Mouse (Mus musculus) urinary bladder, postnatal 14 days (tissue): ENCODE measurements around the gene Anapc15.

Experiments
- DNase-seq: peaks from one replicate; pipeline ENCODE4 v3.0.0; 2021; ENCODE audit warnings: low spot score

Gene Anapc15

GRCm38 (mm10) chr7:101847934-101848333 lies 15.6 kb upstream of the Anapc15 start:
- no peak for DNase-seq

DNA sequence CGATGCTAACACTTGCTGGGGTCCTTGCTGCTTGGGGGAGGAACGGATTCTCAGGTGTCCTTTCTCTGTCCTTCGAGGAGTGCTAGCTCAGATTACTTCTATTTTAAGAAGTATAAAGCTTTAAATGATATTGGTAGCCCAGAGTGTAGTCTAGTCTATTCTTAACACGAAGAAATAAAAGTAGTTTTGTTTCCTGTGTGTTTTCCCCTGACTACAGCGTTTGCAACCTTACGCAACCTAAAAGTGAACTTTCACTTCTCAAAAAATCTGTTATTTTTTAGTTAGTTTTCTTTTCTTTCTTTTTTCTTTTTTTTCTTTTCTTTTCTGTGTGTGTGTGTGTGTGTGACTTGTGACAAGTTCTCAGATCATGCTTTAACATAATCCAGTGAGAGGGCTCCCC lies 11.8 kb upstream of the Anapc15 start:
- DNase-seq, result no peak

- DNase-seq, result no peak
Measured at GRCm38 (mm10) chr7:101852846-101853245, 10.7 kb upstream of the Anapc15 start.

- no peak for DNase-seq
Measured at GRCm38 (mm10) chr7:101853816-101854215, 9.7 kb upstream of the Anapc15 start.

DNA sequence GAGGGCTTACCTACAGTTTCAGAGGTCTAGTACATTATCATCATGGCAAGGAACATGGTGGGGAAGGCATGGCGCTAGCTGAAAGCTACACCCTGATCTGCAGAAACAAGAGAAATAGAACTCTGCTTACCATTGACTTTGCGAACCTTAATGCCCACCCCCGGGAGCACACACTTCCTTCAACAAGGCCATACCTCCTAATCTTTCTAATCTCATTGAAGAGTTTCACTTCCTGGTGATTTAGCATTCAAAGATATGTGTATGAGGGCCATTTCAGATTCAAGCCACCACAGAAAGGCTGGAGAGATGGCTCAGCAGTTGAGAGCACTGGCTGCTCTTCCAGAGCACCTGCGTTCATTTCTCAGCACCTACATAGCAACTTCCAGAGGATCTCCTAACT lies 6.4 kb upstream of the Anapc15 start, which contains the start of gene Folr2:
Gene Folr2, minus strand, starts transcription at position 101 of the 400 bp plus-strand sequence.
- no peak for DNase-seq

DNA sequence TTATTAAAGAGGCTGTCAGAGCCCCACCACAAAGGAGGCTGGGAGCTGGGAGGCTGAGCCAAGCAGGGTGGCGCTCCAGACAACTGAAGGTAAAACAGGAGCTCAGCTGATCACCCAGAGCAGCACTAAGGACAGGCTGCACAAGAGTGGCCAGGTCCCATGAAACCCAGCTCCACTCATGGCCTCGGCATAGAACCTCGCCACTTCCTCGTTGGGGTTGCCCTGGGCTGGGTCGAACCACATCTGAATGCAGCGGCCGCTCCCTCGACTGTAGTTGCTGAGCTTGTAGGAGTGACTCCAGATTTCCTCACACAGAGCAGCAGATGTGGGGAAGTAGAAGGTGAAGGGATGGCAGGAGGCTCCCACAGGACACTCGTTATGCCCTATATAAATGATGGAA lies 5.2 kb upstream of the Anapc15 start:
- DNase-seq, result no peak

- no peak for DNase-seq
Measured at GRCm38 (mm10) chr7:101860978-101861377, 2.5 kb upstream of the Anapc15 start.

DNA sequence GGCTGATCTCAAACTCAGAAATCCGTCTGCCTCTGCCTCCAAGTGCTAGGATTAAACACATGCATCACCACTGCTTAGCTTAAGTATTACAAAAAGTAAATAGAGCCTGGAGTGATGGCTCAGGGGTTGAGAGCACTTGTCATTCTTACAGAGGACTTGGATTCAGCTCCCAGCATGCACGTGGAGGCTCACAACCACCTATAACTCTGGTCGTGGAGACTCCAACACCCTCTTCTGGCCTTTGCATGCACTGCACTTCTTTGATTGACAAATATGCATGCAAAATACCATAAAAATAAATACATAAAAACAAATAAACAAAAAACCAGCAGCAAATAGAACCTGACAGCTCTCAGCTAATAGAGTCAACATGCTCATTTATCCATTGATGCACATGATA lies 1.2 kb upstream of the Anapc15 start:
- no peak for DNase-seq

GRCm38 (mm10) chr7:101866491-101867265 lies 3.2 kb downstream of the Anapc15 start:
- DNase-seq, result no peak

DNA sequence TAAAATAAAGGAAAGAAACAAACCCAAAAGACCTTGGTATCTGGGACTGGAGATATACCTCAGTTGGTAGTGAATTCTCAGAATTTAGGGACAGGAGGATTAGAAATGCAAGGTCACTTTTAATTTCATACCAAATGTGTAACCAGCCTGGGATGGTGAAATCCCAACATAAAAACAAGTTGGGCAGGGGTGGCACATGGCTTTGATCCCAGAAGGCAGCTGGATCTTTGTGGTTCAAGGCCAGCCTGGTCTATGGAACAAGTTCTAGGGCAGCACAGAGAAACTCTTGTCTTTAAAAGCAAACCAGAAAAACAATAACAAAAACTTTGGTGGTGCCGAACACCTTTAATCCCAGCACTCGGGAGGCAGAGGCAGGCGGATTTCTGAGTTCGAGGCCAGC lies 4.0 kb downstream of the Anapc15 start:
- no peak for DNase-seq

DNA sequence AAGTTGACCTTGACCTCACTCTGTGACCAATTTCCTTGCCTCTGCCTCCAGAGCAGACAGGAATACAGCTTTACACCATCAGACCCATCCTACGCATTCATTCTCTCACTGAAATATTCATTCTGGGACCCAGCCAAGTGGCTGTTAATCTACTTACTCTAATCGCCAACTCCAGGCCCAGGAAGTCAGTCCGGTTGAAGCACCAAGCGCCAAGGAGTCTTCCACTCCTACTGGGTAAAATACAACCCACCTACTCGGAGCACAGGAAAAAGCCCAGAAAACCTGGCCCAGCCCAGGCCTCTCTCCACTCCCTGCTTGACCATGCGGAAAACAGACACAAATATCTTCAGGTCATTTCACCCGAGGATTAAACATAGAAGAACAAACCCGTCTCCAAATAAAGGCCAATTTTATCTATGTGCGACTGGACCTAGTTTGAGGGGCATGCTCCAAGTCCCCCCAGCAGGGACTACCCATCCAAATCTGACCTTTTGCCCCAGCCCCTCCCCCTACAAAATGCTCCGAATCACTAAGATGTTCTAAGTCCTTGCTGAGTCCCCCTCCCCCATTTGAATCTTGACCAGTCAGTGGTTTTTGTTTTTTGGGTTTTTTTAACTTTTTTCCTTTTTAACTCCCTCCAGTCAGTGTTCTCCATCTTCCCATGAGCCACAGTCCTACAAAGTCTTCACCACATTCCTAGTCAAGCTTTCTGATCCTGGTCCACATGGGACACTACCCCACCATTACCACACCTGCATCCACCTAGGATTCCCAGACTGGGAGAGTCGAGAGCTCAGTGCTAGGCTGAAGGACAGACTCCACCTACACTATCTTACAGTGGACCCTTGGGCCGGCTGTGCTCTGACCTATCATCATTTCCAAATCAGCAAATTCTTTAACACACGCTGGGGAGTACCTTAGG lies 5.0 kb downstream of the Anapc15 start:
- DNase-seq, result peak; percentile 25

DNA sequence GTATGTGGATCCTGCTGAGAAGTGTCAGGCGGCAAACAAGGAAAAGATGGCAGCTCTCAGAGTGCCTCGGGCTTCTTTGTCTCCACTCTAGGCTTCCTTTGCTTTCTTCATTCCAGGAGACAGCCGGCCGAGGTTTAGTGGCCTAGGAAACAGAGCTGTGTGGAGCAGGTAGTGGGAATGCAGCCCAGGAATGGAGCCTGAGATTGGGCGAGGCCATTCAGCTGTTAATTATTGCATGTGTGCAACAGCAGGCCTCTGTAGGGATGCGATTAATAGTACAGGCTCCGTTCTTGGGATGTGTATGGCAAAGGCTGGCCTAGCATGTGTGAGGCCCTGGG lies 5.6 kb downstream of the Anapc15 start:
- no peak for DNase-seq

DNA sequence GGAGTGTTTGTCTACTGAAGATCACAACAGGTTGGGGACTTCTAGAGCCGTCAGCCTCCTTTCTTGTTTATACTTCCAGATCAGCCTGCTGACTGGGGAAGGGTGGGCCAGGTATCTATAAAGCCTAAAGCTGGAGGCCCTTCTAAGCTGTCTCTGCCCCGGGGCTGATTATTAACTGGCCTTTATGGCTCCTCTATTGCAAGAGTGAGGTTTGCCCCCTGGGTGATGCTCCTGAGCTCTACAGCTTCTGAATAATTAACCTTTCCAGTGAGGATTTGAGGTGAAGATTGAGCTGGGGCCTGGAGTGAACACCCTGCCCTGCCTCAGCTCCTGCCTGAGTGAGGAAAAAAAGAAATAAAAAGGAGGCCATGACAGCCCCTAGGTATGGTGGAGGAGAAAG lies 7.1 kb downstream of the Anapc15 start, which contains the start of gene Folr1:
Gene Folr1, minus strand, starts transcription at position 160 of the 400 bp plus-strand sequence.
- DNase-seq, result no peak

GRCm38 (mm10) chr7:101871296-101871695 lies 7.8 kb downstream of the Anapc15 start:
- no peak for DNase-seq

GRCm38 (mm10) chr7:101875978-101876377 lies 12.5 kb downstream of the Anapc15 start:
- no peak for DNase-seq

- DNase-seq, result no peak
Measured at GRCm38 (mm10) chr7:101880855-101881254, 17.3 kb downstream of the Anapc15 start.

DNA sequence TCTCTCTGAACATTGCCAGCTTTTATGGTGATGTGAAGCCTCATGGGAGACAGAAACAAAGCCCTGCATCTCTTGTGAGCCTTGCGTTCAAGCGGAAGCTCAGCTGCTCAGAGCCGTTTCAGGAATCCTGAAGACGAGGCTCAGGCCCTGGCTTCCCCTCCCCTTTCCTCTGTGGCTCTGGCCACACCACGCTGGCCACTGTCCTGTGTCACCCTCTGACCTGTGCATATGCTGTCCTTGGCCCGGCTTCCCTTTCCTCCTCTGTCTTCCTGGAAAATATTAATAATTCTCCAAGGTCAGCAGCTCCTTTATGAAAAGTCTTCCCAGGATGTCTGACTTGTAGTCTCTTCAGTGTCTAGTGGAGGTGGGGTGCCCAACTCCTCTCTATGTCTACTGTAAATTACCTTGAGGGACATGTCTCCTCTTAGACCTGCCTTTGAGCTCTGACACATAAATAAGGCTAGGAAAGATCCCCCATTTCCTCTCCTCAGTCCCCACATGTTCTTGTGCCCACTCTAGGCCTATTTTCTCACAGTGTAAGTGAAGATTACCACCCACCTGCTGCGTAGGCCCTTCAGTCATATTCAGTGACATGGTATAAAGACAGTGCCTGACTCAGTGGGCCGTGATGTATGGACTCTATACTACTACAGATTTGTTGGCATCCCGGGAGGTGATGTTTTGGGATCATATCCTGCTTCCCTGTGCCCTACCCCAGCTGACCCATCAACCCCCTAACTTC lies 19.1 kb downstream of the Anapc15 start:
- no peak for DNase-seq

- no peak for DNase-seq
Measured at GRCm38 (mm10) chr7:101884160-101884559, 20.6 kb downstream of the Anapc15 start.

GRCm38 (mm10) chr7:101886274-101886673 lies 22.8 kb downstream of the Anapc15 start:
- no peak for DNase-seq

DNA sequence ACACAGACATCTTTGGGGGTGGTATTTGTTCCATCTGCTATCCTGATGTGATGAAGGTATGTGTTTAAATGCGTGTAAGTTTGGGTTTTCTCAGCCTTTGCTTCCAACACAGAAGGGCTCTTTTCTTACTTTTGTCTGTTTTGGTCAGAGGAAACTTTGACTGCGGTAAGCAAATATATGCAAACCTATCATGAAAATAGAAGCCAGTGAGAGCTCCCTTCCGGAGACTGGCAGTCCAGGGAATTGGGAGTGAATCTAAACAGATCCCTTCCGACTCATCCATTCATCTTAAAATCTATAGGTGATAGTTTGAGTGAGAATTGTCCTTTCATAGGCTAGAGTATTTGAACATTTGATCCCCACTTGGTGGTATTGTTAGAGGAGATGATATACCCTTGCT lies 24.9 kb downstream of the Anapc15 start:
- DNase-seq, result no peak

GRCm38 (mm10) chr7:101895695-101896094 lies 32.2 kb downstream of the Anapc15 start:
- DNase-seq, result no peak
